Mouse (Mus musculus): ENCODE data around the gene Arvcf. TPM values are rescaled to one million over a fixed set of nuclear protein-coding genes. Genes with fewer than 3 reads are reported as not detected.

Arvcf gene
- total RNA-seq, 2 experiments from 2014 or later: 12.5 to 19.8 TPM

DNA sequence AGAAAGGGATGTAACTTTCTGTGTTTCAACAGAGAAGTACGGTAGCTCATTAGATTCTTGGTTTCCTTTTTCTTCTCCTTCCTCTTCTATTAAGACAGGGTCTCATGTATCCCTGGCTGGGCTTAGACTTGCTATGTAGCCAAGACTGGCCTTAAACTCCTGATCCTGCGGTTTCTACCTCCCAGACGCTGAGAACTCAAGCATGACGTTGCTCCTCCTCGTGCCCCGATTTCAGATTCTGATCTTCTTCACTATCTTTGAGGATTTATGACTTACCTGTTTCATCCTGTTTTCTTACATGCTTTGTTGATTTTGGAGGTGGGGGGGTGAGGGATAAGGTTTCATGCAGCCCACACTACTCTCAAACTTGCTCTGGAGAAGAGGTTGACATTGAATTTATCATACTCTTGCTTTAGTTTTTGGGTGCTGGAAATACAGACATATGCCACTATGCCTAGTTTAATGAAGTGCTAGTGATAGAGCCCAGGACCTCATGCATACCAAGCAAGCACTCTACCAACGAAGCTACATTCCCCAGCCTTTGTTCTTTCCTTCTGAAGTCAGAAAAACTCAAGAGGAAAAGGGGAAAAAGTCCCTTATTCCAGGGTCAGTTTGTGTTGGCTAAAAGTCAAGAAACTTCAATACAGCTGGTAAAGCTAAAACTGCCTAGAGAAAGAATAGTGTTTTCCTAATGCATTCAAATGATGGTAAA, 75.4 kb downstream of the Arvcf start:
- intact Hi-C loops (cut with DNase I; ENCODE audit: low total_unique reads): no loop called here
- DNase-seq: no peak

DNA sequence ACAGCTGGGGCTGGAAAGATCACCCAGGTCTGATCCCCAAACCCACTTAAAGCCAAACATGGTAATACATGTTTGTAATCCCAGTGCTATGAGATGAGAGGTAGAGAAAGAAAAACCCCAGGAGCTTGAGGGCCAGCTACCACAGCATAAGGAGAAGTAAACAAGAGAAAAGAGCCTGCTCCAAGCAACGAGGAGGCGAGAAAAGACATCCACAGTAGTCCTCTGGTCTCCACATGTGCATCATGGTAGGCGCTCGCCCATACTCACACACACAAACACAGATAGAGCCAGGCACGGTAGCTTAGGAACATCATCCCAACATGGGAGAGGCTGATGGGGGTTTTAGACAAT, 75.9 kb downstream of the Arvcf start:
- no peak for DNase-seq
- intact Hi-C loops (cut with DNase I; ENCODE audit: low total_unique reads): no loop called here

DNA sequence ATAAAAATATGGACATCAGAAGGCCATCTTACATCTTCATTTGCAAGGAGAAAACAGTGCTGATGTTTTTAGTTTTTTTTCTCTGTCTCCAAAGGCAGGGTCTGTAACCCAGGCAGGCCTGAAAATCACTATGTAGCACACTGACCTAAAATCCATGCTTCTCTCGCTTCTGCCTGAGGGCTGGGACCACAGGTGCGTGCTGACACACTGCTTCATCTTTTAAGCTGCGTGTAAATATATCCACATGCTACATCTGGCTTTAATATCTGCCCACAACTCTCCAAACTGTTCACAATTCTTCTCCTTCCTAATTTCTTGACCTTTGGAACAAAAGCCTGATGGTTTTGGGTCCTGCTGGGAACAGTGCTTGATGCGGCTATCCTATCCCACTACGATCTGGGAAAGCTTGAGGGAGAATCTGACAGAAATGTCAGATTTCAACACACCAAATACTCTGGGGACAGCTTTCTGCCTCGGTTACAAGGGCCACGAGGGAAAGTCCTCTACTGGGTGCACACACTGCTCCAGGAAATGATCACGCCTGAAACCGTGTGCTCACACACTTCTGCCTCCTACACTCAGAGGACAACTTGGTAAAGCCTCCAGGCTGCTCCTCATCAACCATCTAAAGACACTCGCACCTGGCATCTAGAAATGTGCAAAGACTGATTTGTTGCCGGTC, 76.5 kb downstream of the Arvcf start:
- DNase-seq: no peak
- intact Hi-C loops (cut with DNase I; ENCODE audit: low total_unique reads): no loop called here

DNA sequence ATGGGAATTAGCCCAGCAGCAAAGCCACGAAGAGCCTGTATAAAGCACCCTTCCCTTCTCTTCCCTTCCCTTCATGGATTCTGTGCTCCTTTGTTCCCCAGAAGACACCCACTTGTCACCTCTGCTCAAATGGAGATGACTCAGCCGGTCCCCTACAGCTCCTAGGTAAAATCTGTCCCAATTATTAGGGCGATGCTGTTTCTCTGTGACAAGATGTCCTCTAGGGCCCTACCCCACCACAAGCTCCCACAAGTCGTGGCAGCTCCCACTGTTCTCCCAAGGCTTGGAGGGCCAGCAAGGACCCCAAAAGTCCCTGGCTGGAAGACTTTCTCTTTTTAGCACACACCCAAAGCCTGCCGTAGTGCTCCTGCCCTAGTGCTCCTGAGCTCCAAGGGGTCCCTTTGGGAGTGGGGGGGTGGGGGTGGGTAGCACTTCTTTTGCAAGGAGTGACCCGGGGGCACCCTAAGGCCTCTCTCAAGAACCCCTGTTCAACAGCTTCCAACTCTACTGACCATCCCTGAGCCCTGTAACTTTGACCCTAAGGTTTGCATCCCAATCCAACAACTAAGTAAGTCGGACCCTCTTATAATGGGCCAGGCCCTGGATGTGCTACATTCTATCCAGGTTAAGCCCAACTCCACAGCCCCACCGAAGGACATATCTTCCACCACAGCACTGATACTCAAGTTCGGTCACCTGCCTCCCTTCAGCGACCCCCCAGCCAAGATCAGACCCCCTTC, 77.7 kb downstream of the Arvcf start:
- no peak for DNase-seq
- intact Hi-C loops (cut with DNase I; ENCODE audit: low total_unique reads): no loop called here

- intact Hi-C loops (cut with DNase I; ENCODE audit: low total_unique reads): no loop called here
- DNase-seq: peak; percentile 79
Observed at GRCm38 (mm10) chr16:18426215-18426791, 78.3 kb downstream of the Arvcf start, which contains the start of gene Txnrd2. Txnrd2 (plus strand) TSS chr16:18426384.

GRCm38 (mm10) chr16:18426802-18427280, 78.9 kb downstream of the Arvcf start, which contains the start of gene Comt:
Comt (minus strand) TSS chr16:18426852.
- intact Hi-C loops (cut with DNase I; ENCODE audit: low total_unique reads): no loop called here
- DNase-seq: no peak

GRCm38 (mm10) chr16:18428011-18428515, 80.1 kb downstream of the Arvcf start:
- intact Hi-C loops (cut with DNase I; ENCODE audit: low total_unique reads): no loop called here

DNA sequence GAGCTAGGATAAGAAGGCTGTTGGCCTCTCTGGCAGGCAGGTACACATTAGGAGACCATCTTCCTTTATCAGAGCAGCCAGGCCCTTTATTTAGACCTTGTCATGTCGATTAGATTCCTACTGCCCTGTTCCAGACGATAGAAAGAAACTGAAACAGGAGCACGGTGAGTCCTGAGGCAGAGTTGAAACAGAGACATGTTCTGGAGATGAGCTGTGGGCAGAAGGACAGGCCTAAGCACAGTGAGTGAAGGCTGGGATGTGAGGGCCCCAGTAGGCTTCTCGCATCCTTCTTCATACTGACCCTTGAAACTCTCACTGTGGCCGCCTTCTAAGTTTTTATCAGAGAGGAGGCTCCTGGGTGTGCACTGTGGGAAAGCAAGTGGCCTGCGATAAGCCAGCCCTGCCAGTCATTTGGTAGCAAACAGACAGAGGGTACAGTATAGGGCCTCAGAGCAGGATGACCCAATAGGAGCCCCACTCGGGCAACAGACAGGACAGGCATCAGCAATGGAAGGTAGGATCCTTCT, 80.6 kb downstream of the Arvcf start:
- intact Hi-C loops (cut with DNase I; ENCODE audit: low total_unique reads): no loop called here

More at GRCm38 (mm10) chr16:18428011-18428515, 80.1 kb downstream of the Arvcf start:
- DNase-seq: no peak

DNA sequence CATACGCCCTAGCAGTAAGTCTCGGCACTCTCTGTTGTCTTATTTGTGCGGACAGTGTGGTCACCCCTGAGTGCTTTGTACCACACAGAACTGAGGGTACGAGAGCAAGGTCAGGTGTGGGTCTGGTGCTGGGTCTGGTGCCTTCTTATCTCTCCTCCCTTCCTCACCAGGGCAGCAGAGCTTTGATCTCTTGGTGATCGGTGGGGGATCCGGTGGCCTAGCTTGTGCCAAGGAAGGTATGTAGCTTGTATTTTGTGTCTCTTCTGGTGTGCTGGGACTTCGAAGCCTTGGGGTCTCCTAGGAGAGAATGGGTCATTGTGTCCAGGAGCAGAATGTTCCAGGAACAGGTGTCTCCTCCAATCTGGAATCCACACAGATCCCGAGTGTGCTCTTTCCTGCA, 81.7 kb downstream of the Arvcf start:
- intact Hi-C loops (cut with DNase I; ENCODE audit: low total_unique reads): no loop called here
- DNase-seq: no peak

More for the DNA sequence above, 80.6 kb downstream of the Arvcf start:
- no peak for DNase-seq

DNA sequence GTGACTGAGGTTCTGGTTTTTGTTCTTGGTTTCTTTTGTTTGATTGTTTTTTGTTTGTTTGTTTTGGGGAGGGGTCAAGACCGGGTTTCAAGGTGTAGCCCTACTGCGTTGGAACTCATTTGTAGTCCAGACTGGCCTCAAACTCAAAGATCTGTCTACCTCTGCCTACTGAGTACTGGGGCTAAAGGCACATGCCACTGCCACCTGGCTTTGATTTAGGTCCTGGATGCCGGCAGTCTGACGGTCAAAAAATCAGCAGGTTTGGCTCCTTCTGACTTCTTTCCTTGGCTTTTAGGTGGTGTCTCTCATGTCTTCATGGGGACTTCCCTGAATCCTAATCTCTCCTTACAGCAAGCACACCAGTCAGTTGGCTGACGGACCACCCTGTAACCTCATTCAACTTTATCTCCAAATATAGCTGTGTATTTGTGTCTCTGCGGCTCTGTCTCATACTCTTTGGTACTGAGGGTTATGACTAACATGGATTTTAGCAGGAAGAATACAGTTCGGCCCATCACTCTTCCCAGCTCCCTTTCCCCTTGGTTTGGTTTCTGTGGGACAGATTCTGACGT, 82.7 kb downstream of the Arvcf start:
- DNase-seq: no peak
- intact Hi-C loops (cut with DNase I; ENCODE audit: low total_unique reads): no loop called here

GRCm38 (mm10) chr16:18433341-18433920, 85.4 kb downstream of the Arvcf start:
- intact Hi-C loops (cut with DNase I; ENCODE audit: low total_unique reads): no loop called here
- DNase-seq: no peak

- no peak for DNase-seq
- intact Hi-C loops (cut with DNase I; ENCODE audit: low total_unique reads): no loop called here
Observed at GRCm38 (mm10) chr16:18436128-18436527, 88.1 kb downstream of the Arvcf start.

DNA sequence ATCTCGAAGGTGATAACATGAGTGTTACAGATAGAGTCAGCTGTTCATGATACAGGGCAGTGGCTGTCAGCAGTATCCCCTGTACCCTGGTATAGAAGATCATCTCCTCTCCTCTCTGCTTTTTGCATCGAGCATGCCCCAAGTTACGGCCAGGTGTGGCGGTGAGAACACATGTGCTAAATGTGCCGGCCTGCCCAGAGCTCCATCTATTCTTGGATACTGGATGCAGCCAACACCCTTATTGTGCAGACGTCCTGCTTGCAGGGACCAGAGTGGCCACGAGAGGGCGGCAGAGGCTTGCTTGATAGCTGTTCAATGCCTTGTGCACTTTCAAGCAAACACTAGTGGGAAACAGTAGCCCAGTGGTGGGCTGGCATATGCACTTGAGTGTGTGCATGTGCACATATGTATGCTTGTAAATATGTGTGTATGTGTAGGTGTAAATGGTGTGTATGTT, 95.4 kb downstream of the Arvcf start:
- DNase-seq: peak; percentile 93
- intact Hi-C loops (cut with DNase I; ENCODE audit: low total_unique reads): loop anchor here (5.0 kb wide), 1 partner anchor 74 kb away; no protein-coding TSS in a partner anchor

DNA sequence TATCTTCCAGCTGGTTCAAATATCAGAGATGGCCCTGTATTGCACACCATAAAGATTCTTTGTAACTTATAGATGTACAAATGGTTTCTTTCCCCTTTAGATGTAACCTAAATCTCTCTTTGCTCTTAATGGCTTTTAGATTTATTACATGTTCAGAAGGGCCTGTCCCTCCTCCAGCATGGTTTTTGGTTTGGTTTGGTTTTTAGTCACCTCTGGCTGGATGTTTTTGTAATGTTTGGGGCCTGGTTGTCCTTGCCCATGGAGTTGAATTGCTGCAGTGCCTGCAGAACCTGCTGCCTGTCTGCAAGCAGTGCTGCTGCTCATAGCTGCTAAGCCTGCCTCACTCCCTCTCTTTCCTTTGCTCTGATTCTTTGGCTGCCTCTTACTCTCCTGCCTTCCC, 99.3 kb downstream of the Arvcf start:
- intact Hi-C loops (cut with DNase I; ENCODE audit: low total_unique reads): no loop called here

DNA sequence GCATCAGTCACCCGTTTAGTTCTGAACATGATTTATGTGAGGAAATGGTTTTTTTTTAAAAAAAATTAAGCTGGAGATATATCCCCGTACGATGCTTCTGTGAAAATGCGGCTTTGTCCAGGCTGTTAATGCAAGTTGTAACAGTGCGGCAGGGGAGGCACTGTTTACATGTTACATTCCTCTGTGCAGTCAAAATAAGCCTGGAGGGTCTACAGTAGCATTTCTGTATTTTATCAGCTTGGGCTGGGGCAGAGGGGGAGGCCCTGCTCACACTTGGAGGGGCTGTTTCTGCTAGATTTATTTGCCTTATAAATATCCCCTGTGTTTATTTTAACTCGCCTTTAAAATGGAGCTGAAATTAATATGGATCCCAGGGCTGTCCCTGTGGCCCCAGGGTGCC, 100.1 kb downstream of the Arvcf start:
- intact Hi-C loops (cut with DNase I; ENCODE audit: low total_unique reads): no loop called here
- no peak for DNase-seq

More for the DNA sequence above, 99.3 kb downstream of the Arvcf start:
- no peak for DNase-seq

- DNase-seq: no peak
- intact Hi-C loops (cut with DNase I; ENCODE audit: low total_unique reads): no loop called here
Observed at GRCm38 (mm10) chr16:18449005-18449404, 101.0 kb downstream of the Arvcf start.

GRCm38 (mm10) chr16:18451486-18452181, 103.7 kb downstream of the Arvcf start:
- intact Hi-C loops (cut with DNase I; ENCODE audit: low total_unique reads): no loop called here
- no peak for DNase-seq

DNA sequence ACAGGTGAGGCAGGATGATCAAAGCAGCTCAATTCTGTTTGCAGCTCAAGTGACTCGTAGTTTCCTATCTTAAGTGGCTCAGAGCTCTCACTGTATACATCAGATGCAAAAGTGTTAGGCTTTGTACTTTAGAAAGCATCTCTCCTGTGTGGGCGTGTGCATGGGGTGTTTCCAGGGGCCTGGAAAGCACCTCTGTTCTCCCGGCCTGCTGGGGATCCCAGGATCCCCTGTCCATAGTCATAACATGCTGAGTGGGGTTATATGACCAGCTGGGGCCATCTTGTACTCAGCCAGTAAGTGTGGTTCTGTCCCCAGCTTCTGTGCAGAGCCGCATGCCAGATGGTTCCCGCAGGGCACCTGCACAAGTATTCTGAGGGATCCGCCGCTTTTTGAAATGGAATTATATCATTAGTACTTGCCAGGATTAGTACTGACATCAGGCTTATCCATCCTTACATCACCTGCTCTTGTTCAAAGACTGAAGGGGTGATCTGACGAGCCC, 104.4 kb downstream of the Arvcf start:
- intact Hi-C loops (cut with DNase I; ENCODE audit: low total_unique reads): no loop called here
- no peak for DNase-seq
